Mouse (Mus musculus): ENCODE data around the gene 6330403K07Rik.

6330403K07Rik gene

DNA sequence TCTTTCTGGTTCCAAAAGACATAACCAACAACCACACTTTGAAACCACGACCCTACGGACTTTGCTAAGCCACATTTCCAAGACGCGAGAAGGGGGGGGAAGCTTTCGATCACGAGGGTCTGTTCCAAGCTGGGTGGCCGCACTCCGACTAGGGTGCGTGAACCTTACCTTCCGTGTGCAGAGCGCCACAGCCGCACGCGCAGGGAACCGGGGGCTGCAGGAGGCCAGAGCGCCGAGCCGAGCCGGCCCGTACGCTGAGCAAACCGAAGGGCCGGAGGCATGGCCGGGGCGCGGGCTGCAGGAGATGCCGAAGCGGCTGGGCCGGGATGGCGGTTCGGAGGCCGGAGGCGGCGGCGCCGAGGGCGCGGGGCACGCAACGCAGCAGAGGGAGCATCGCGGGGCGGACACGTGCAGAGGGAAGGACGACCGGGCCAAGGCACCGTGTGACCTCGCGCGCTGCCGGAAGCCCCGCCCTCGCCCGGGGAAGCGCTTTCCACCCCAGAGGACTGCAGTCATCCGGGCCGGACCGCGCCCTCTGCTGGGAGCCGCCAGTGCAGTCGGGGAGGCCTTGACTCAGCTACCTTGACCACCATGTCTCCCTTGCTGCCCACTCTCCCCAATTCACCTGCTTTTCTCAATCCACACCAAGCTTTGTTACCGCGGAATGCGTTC lies 50.6 kb downstream of the 6330403K07Rik start, which contains the start of gene C1qbp:
C1qbp (minus strand) TSS at position 470 of the 672 bp plus-strand sequence.
- peak; percentile 90 for DNase-seq (ENCODE audit: low read depth)

DNA sequence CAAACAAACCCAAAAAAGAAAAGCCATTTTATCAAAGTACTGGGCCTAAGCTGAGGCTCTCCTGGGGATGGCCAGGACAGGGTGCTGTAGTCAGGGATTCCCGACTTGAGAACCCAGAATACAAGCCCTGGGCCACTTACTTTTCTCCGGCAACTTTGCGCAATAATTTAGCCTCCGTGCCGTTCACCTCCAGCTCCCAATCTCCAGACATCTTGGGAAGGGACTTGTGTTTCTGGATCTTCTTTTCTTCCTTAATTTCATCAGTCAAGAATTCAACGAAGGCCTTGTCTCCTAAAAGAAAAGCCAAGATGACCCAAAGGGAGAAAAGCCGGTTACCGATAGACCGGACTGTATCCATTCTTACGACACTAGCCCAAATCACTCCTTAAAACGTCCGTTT lies 51.3 kb downstream of the 6330403K07Rik start:
- peak; percentile 42 for DNase-seq (ENCODE audit: low read depth)
